Mouse (Mus musculus): ENCODE data around the gene Cmah. TPM values are rescaled to one million over a fixed set of nuclear protein-coding genes. Genes with fewer than 3 reads are reported as not detected.

The Cmah gene
- polyA plus RNA-seq, 1 experiment from 2014 or later, result 0.04 TPM

- ATAC-seq (ENCODE audit: low read depth), result no peak
- Histone ChIP-seq H3K36me3 (ENCODE audit: control insufficient read depth, insufficient read depth, low read length) (no peaks in the 10 kb centered on the region), H3K4me1 (ENCODE audit: control insufficient read depth, insufficient read depth, low read length) (no peaks in the 10 kb centered on the region), H3K4me2 (ENCODE audit: low read depth, low read length) (no peak overlapping the region), H3K9me3 (ENCODE audit: control insufficient read depth, low read length) (no peaks in the 10 kb centered on the region), H3K27me3 (ENCODE audit: control insufficient read depth, insufficient read depth, low read length) (no peaks in the 10 kb centered on the region), H3K27ac (ENCODE audit: low read depth, low read length) (no peak overlapping the region), H3K4me3 (ENCODE audit: low read depth, low read length) (no peak overlapping the region), H3K9ac (replicated peaks; ENCODE audit: low read depth, low read length) (no peak overlapping the region)
- WGBS, result 84% methylated on average over 5 of the region's 5 CpGs
Measured at GRCm38 (mm10) chr13:24487061-24487460, 159.9 kb downstream of the Cmah start.

- no peak overlapping the region for H3K4me2 ChIP-seq (ENCODE audit: low read depth, low read length)
- H3K9me3 ChIP-seq (ENCODE audit: control insufficient read depth, low read length), result no peaks in the 10 kb centered on the region
- no peaks in the 10 kb centered on the region for H3K27me3 ChIP-seq (ENCODE audit: control insufficient read depth, insufficient read depth, low read length)
- H3K36me3 ChIP-seq (ENCODE audit: control insufficient read depth, insufficient read depth, low read length), result no peaks in the 10 kb centered on the region
- H3K4me1 ChIP-seq (ENCODE audit: control insufficient read depth, insufficient read depth, low read length), result no peaks in the 10 kb centered on the region
- H3K9ac ChIP-seq (replicated peaks; ENCODE audit: low read depth, low read length), result no peak overlapping the region
- no peak for ATAC-seq (ENCODE audit: low read depth)
- H3K27ac ChIP-seq (ENCODE audit: low read depth, low read length), result no peak overlapping the region
- 85% methylated on average over 5 of the region's 5 CpGs for WGBS
- no peak overlapping the region for H3K4me3 ChIP-seq (ENCODE audit: low read depth, low read length)
Measured at GRCm38 (mm10) chr13:24487546-24487945, 160.3 kb downstream of the Cmah start.

- Histone ChIP-seq H3K4me1 (ENCODE audit: control insufficient read depth, insufficient read depth, low read length) (no peaks in the 10 kb centered on the region), H3K4me3 (ENCODE audit: low read depth, low read length) (no peak overlapping the region), H3K36me3 (ENCODE audit: control insufficient read depth, insufficient read depth, low read length) (no peaks in the 10 kb centered on the region), H3K9ac (replicated peaks; ENCODE audit: low read depth, low read length) (no peak overlapping the region), H3K9me3 (ENCODE audit: control insufficient read depth, low read length) (no peaks in the 10 kb centered on the region), H3K27me3 (ENCODE audit: control insufficient read depth, insufficient read depth, low read length) (no peaks in the 10 kb centered on the region), H3K27ac (ENCODE audit: low read depth, low read length) (no peak overlapping the region), H3K4me2 (ENCODE audit: low read depth, low read length) (no peak overlapping the region)
- ATAC-seq (ENCODE audit: low read depth), result no peak
- 92% methylated on average over 4 of the region's 4 CpGs for WGBS
Measured at GRCm38 (mm10) chr13:24488526-24489070, 161.4 kb downstream of the Cmah start.

GRCm38 (mm10) chr13:24489515-24489914, 162.3 kb downstream of the Cmah start:
- H3K4me2 ChIP-seq (ENCODE audit: low read depth, low read length), result no peak overlapping the region
- no peak overlapping the region for H3K9ac ChIP-seq (replicated peaks; ENCODE audit: low read depth, low read length)
- no peak overlapping the region for H3K27ac ChIP-seq (ENCODE audit: low read depth, low read length)
- no peak for ATAC-seq (ENCODE audit: low read depth)
- H3K27me3 ChIP-seq (ENCODE audit: control insufficient read depth, insufficient read depth, low read length), result no peaks in the 10 kb centered on the region
- H3K4me1 ChIP-seq (ENCODE audit: control insufficient read depth, insufficient read depth, low read length), result no peaks in the 10 kb centered on the region
- H3K36me3 ChIP-seq (ENCODE audit: control insufficient read depth, insufficient read depth, low read length), result no peaks in the 10 kb centered on the region
- H3K4me3 ChIP-seq (ENCODE audit: low read depth, low read length), result no peak overlapping the region
- 92% methylated on average over 3 of the region's 3 CpGs for WGBS
- H3K9me3 ChIP-seq (ENCODE audit: control insufficient read depth, low read length), result no peaks in the 10 kb centered on the region

DNA sequence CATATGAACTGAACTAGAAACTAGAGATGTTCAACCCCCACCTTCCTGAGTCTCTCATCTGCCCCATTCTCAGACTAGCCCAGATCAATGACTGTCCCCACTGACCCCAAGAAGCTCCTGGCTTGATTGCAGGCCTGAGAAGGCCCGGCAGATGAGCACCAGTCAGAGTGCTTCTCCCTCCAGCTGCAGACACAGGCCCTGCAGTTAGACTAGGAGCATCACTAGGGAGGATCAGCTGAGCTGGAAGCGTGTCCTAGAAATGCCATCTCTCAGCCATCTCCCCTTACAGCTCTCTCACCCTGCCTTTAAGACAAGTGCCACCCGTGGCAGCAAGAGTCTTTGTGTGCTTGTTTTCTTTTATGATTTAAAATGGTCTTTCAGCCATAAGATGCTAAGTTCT, 162.8 kb downstream of the Cmah start:
- WGBS, result 72% methylated on average over 3 of the region's 3 CpGs
- Histone ChIP-seq H3K4me3 (ENCODE audit: low read depth, low read length) (no peak overlapping the region), H3K9ac (replicated peaks; ENCODE audit: low read depth, low read length) (no peak overlapping the region), H3K4me1 (ENCODE audit: control insufficient read depth, insufficient read depth, low read length) (no peaks in the 10 kb centered on the region), H3K36me3 (ENCODE audit: control insufficient read depth, insufficient read depth, low read length) (no peaks in the 10 kb centered on the region), H3K27me3 (ENCODE audit: control insufficient read depth, insufficient read depth, low read length) (no peaks in the 10 kb centered on the region), H3K27ac (ENCODE audit: low read depth, low read length) (no peak overlapping the region), H3K4me2 (ENCODE audit: low read depth, low read length) (no peak overlapping the region), H3K9me3 (ENCODE audit: control insufficient read depth, low read length) (no peaks in the 10 kb centered on the region)
- no peak for ATAC-seq (ENCODE audit: low read depth)

DNA sequence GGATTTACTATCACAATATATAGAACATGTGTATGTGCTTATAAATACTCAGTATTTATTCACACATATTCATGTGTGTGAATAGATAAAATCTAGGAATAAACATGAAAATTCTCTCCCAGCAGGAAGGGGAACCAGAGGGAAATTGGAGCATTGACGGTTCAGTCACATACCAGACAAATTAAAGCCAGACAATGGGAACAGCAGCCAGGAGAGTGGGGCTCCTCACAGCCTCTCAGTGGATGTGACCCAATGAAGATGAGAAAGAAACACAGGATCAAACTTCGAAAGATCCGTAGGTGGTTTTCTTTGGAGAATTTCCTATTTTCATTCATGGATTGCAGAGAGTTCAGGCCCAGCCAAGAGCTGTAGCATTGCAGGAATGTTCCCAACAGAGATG, 163.9 kb downstream of the Cmah start:
- no peak overlapping the region for H3K27ac ChIP-seq (ENCODE audit: low read depth, low read length)
- no peak overlapping the region for H3K9ac ChIP-seq (replicated peaks; ENCODE audit: low read depth, low read length)
- no peaks in the 10 kb centered on the region for H3K27me3 ChIP-seq (ENCODE audit: control insufficient read depth, insufficient read depth, low read length)
- no peaks in the 10 kb centered on the region for H3K36me3 ChIP-seq (ENCODE audit: control insufficient read depth, insufficient read depth, low read length)
- WGBS, result 71% methylated on average over 3 of the region's 3 CpGs
- no peaks in the 10 kb centered on the region for H3K4me1 ChIP-seq (ENCODE audit: control insufficient read depth, insufficient read depth, low read length)
- no peaks in the 10 kb centered on the region for H3K9me3 ChIP-seq (ENCODE audit: control insufficient read depth, low read length)
- no peak for ATAC-seq (ENCODE audit: low read depth)
- H3K4me2 ChIP-seq (ENCODE audit: low read depth, low read length), result no peak overlapping the region
- no peak overlapping the region for H3K4me3 ChIP-seq (ENCODE audit: low read depth, low read length)

DNA sequence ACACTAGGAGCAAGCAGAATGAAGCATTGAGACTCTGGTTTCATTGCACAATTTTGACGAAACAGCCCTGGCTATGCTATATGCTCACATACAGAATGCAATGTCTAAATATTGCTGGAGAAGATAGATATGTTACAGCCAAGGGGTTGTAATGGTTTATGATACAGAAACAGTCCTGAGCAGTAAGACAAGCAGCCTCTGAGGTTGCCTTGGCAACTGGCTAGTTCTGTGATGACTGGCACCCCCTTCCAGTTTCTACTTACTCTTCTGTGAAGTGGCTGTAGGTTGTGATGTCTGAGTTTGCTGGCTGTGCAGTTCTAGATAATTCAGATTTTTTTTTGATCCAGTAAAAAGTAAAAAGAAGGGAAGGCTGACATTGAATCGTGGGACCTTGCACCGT, 166.6 kb downstream of the Cmah start:
- Histone ChIP-seq H3K27ac (ENCODE audit: low read depth, low read length) (no peak overlapping the region), H3K27me3 (ENCODE audit: control insufficient read depth, insufficient read depth, low read length) (no peaks in the 10 kb centered on the region), H3K9me3 (ENCODE audit: control insufficient read depth, low read length) (no peaks in the 10 kb centered on the region), H3K9ac (replicated peaks; ENCODE audit: low read depth, low read length) (no peak overlapping the region), H3K4me1 (ENCODE audit: control insufficient read depth, insufficient read depth, low read length) (no peaks in the 10 kb centered on the region), H3K4me2 (ENCODE audit: low read depth, low read length) (no peak overlapping the region), H3K4me3 (ENCODE audit: low read depth, low read length) (no peak overlapping the region), H3K36me3 (ENCODE audit: control insufficient read depth, insufficient read depth, low read length) (no peaks in the 10 kb centered on the region)
- WGBS, result 88% methylated on average over 3 of the region's 3 CpGs
- peak; percentile 54; the same call in 1 of the 2 replicates for ATAC-seq (ENCODE audit: low read depth)

GRCm38 (mm10) chr13:24496353-24496752, 169.1 kb downstream of the Cmah start:
- H3K27ac ChIP-seq (ENCODE audit: low read depth, low read length), result no peak overlapping the region
- no peaks in the 10 kb centered on the region for H3K9me3 ChIP-seq (ENCODE audit: control insufficient read depth, low read length)
- no peaks in the 10 kb centered on the region for H3K27me3 ChIP-seq (ENCODE audit: control insufficient read depth, insufficient read depth, low read length)
- H3K4me2 ChIP-seq (ENCODE audit: low read depth, low read length), result no peak overlapping the region
- WGBS, result 91% methylated on average over 5 of the region's 5 CpGs
- ATAC-seq (ENCODE audit: low read depth), result no peak
- H3K9ac ChIP-seq (replicated peaks; ENCODE audit: low read depth, low read length), result no peak overlapping the region
- H3K4me3 ChIP-seq (ENCODE audit: low read depth, low read length), result no peak overlapping the region
- H3K4me1 ChIP-seq (ENCODE audit: control insufficient read depth, insufficient read depth, low read length), result 0 out of 2 replicates have a peak, but pooled peaks cover 2% of the 10 kb centered on the region
- no peaks in the 10 kb centered on the region for H3K36me3 ChIP-seq (ENCODE audit: control insufficient read depth, insufficient read depth, low read length)

- 0 out of 2 replicates have a peak, but pooled peaks cover 2% of the 10 kb centered on the region for H3K4me1 ChIP-seq (ENCODE audit: control insufficient read depth, insufficient read depth, low read length)
- H3K36me3 ChIP-seq (ENCODE audit: control insufficient read depth, insufficient read depth, low read length), result no peaks in the 10 kb centered on the region
- H3K4me2 ChIP-seq (ENCODE audit: low read depth, low read length), result no peak overlapping the region
- H3K27me3 ChIP-seq (ENCODE audit: control insufficient read depth, insufficient read depth, low read length), result no peaks in the 10 kb centered on the region
- ATAC-seq (ENCODE audit: low read depth), result no peak
- no peak overlapping the region for H3K27ac ChIP-seq (ENCODE audit: low read depth, low read length)
- H3K9ac ChIP-seq (replicated peaks; ENCODE audit: low read depth, low read length), result no peak overlapping the region
- H3K9me3 ChIP-seq (ENCODE audit: control insufficient read depth, low read length), result no peaks in the 10 kb centered on the region
- WGBS, result 81% methylated on average over 12 of the region's 12 CpGs
- H3K4me3 ChIP-seq (ENCODE audit: low read depth, low read length), result no peak overlapping the region
Measured at GRCm38 (mm10) chr13:24497001-24497400, 169.8 kb downstream of the Cmah start.

Measured in neural tube, embryonic 14.5 days (tissue).